Mouse (Mus musculus) C2C12 (cell line): Measurements from ENCODE around the gene Defb43.

Experiments
- CTCF ChIP-seq: IDR thresholded peaks from one replicate; pipeline ENCODE4 v1.5.1; 2011; ENCODE audit not compliant: control insufficient read depth, insufficient read depth, insufficient read length
- FOSL1 ChIP-seq: IDR thresholded peaks from one replicate; pipeline ENCODE4 v1.8.0; 2011; ENCODE audit warnings: mild to moderate bottlenecking, low read length; ENCODE audit not compliant: poor library complexity, insufficient read depth, severe bottlenecking
- MAX ChIP-seq: IDR thresholded peaks from one replicate; pipeline ENCODE4 v1.6.1; 2011; ENCODE audit warnings: mild to moderate bottlenecking, control low read depth
- MYOD1 ChIP-seq: IDR thresholded peaks from one replicate; pipeline ENCODE4 v1.6.1; 2011; ENCODE audit warnings: low read depth; ENCODE audit not compliant: control insufficient read depth, insufficient read length
- MYOG ChIP-seq: IDR thresholded peaks from one replicate; pipeline ENCODE4 v1.6.1; 2011; ENCODE audit not compliant: control insufficient read depth, insufficient read length; ENCODE audit errors: extremely low read depth
- USF1 ChIP-seq: IDR thresholded peaks from one replicate; pipeline ENCODE4 v1.6.1; 2011; ENCODE audit warnings: low read depth, mild to moderate bottlenecking, control low read depth, moderate library complexity

GRCm38 (mm10) chr14:62991271-62991670, 20.3 kb upstream of the Defb43 start:
- no peak for TF ChIP-seq MYOD1
- no peak for TF ChIP-seq USF1
- TF ChIP-seq CTCF = no peak
- TF ChIP-seq MYOG = no peak
- TF ChIP-seq FOSL1 = peak; percentile 53
- TF ChIP-seq MAX = peak; percentile 71
